Mouse (Mus musculus) lung, adult 18-20 months (tissue): ENCODE results near the gene Muc20.

Experiments used
- DNase-seq, 2 experiments: peaks; one replicate each; pipeline ENCODE4 v3.0.0; 2022; ENCODE audit warnings: mixed read lengths in 2 of 2

The Muc20 gene

GRCm38 (mm10) chr16:32797426-32797689, at the start of gene Muc20:
Gene Muc20 (minus strand): TSS chr16:32797435.
- peak in 1 of 2 experiments; percentile 50 for DNase-seq

GRCm38 (mm10) chr16:32831501-32831900, 34.3 kb upstream of the Muc20 start:
- DNase-seq = no peak

GRCm38 (mm10) chr16:32829104-32829503, 31.9 kb upstream of the Muc20 start:
- DNase-seq = no peak

GRCm38 (mm10) chr16:32826521-32826920, 29.3 kb upstream of the Muc20 start:
- DNase-seq = no peak

- no peak for DNase-seq
These were observed 28.1 kb upstream of the Muc20 start for GRCm38 (mm10) chr16:32825380-32825779.

- DNase-seq = no peak
These were observed 26.8 kb upstream of the Muc20 start for GRCm38 (mm10) chr16:32824061-32824460.

GRCm38 (mm10) chr16:32823487-32823886, 26.3 kb upstream of the Muc20 start:
- no peak for DNase-seq

GRCm38 (mm10) chr16:32822881-32823280, 25.6 kb upstream of the Muc20 start:
- DNase-seq = no peak

- peak; percentile 66 to 78 for DNase-seq
These were observed 25.2 kb upstream of the Muc20 start for GRCm38 (mm10) chr16:32822450-32822827.

GRCm38 (mm10) chr16:32821772-32822449, 24.7 kb upstream of the Muc20 start:
- peak; percentile 50 to 73 for DNase-seq

- no peak for DNase-seq
These were observed 21.2 kb upstream of the Muc20 start for GRCm38 (mm10) chr16:32818441-32818840.

- DNase-seq = peak; percentile 42 to 60
These were observed 20.8 kb upstream of the Muc20 start for GRCm38 (mm10) chr16:32818036-32818435.

- peak in 1 of 2 experiments; percentile 30 for DNase-seq
These were observed 17.9 kb upstream of the Muc20 start for GRCm38 (mm10) chr16:32815160-32815605.

GRCm38 (mm10) chr16:32814539-32814938, 17.3 kb upstream of the Muc20 start:
- peak; percentile 49 to 73 for DNase-seq

- DNase-seq = no peak
These were observed 16.5 kb upstream of the Muc20 start for GRCm38 (mm10) chr16:32813771-32814170.

- peak in 1 of 2 experiments; percentile 14 for DNase-seq
These were observed 16.1 kb upstream of the Muc20 start for GRCm38 (mm10) chr16:32813362-32813761.

GRCm38 (mm10) chr16:32812888-32813361, 15.7 kb upstream of the Muc20 start:
- peak; percentile 83 to 86 for DNase-seq

- no peak for DNase-seq
These were observed 13.1 kb upstream of the Muc20 start, which contains the start of gene Smbd1 for GRCm38 (mm10) chr16:32810321-32810720. Gene Smbd1 (minus strand): TSS chr16:32810477.

GRCm38 (mm10) chr16:32807408-32808185, 10.4 kb upstream of the Muc20 start:
- peak; percentile 83 to 89 for DNase-seq

- DNase-seq = peak; percentile 38 to 45
These were observed 7.9 kb upstream of the Muc20 start for GRCm38 (mm10) chr16:32805151-32805550.

GRCm38 (mm10) chr16:32803901-32804300, 6.7 kb upstream of the Muc20 start:
- no peak for DNase-seq

- DNase-seq = peak; percentile 82 to 87
These were observed 6.1 kb upstream of the Muc20 start for GRCm38 (mm10) chr16:32803252-32803853.

- DNase-seq = no peak
These were observed 384 bp downstream of the Muc20 start for GRCm38 (mm10) chr16:32796676-32797425.
